Mouse (Mus musculus): ENCODE data around the gene Arhgef3.

DNA sequence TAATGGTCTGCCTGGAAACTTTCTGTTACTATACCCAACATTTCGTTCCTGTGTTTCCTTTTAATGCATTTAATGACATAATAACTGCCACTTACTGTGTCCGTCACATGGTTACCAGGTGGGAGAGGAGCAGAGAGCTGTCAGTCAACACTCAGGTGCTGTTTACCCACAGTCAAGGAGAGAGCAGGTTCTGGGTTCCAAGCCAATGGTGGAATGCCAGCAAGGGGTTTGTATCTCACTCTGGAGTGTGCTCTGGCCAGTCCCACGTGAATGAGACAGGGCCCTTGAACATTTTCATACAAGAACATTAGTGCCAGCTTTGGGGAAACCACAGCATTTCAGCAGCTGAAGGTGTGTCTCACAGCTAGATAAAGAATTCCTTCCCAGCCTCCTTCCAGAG lies 162.6 kb downstream of the Arhgef3 start:
- TF ChIP-seq CTCF (IDR thresholded peaks at IDR 0.05; ENCODE audit: borderline replicate concordance, control insufficient read depth, extremely low read depth, insufficient read depth, low read length, poor library complexity) (no peak), POLR2A (IDR thresholded peaks at IDR 0.05; ENCODE audit: control insufficient read depth, extremely low read depth, insufficient read depth, low read length, poor library complexity) (no peak)

Measured in thymus, adult 2 months (tissue).